Mouse (Mus musculus) monocyte, adult 2 months (primary cell): Measurements from ENCODE around the gene Myo16.

ENCODE experiments used
- DNase-seq, 2 experiments: peaks; one replicate each; pipeline ENCODE4 v3.0.0; 2022; ENCODE audit warnings: low spot score in 2 of 2, low read depth in 1 of 2

Gene Myo16

GRCm38 (mm10) chr8:10534619-10535286 lies 381.0 kb downstream of the Myo16 start:
- DNase-seq = no peak

- DNase-seq = no peak
Observed at GRCm38 (mm10) chr8:10538319-10538718, 384.6 kb downstream of the Myo16 start.

GRCm38 (mm10) chr8:10539665-10540064 lies 386.0 kb downstream of the Myo16 start:
- DNase-seq = no peak

GRCm38 (mm10) chr8:10545890-10546289 lies 392.2 kb downstream of the Myo16 start:
- no peak for DNase-seq

GRCm38 (mm10) chr8:10546519-10546918 lies 392.8 kb downstream of the Myo16 start:
- no peak for DNase-seq

- no peak for DNase-seq
Observed at GRCm38 (mm10) chr8:10548003-10548584, 394.4 kb downstream of the Myo16 start.

GRCm38 (mm10) chr8:10549434-10549833 lies 395.7 kb downstream of the Myo16 start:
- DNase-seq = no peak

GRCm38 (mm10) chr8:10557961-10558360 lies 404.2 kb downstream of the Myo16 start:
- DNase-seq = no peak

GRCm38 (mm10) chr8:10559479-10559878 lies 405.8 kb downstream of the Myo16 start:
- DNase-seq = no peak

- no peak for DNase-seq
Observed at GRCm38 (mm10) chr8:10561616-10562015, 407.9 kb downstream of the Myo16 start.

- no peak for DNase-seq
Observed at GRCm38 (mm10) chr8:10562046-10562445, 408.3 kb downstream of the Myo16 start.

GRCm38 (mm10) chr8:10562636-10563035 lies 408.9 kb downstream of the Myo16 start:
- no peak for DNase-seq

- DNase-seq = no peak
Observed at GRCm38 (mm10) chr8:10565231-10566029, 411.7 kb downstream of the Myo16 start.

- DNase-seq = no peak
Observed at GRCm38 (mm10) chr8:10568448-10568847, 414.7 kb downstream of the Myo16 start.

GRCm38 (mm10) chr8:10574096-10574495 lies 420.4 kb downstream of the Myo16 start:
- peak in 1 of 2 experiments; percentile 55 for DNase-seq

- no peak for DNase-seq
Observed at GRCm38 (mm10) chr8:10575244-10575643, 421.5 kb downstream of the Myo16 start.

GRCm38 (mm10) chr8:10586956-10587744 lies 433.4 kb downstream of the Myo16 start:
- DNase-seq = no peak

GRCm38 (mm10) chr8:10589422-10589933 lies 435.8 kb downstream of the Myo16 start:
- DNase-seq = no peak

GRCm38 (mm10) chr8:10592917-10593316 lies 439.2 kb downstream of the Myo16 start:
- no peak for DNase-seq

- DNase-seq = peak in 1 of 2 experiments; percentile 3
Observed at GRCm38 (mm10) chr8:10596353-10596752, 442.6 kb downstream of the Myo16 start.

GRCm38 (mm10) chr8:10597595-10597994 lies 443.9 kb downstream of the Myo16 start:
- DNase-seq = no peak
